Mouse (Mus musculus): ENCODE data around the gene Ap3b1. TPM values are rescaled to one million over a fixed set of nuclear protein-coding genes. Genes with fewer than 3 reads are reported as not detected.
A peak's percentile ranks its signal among the peaks of the same experiment; 100 is the strongest.

Ap3b1 gene
- polyA plus RNA-seq, 1 experiment, result 23.0 TPM

DNA sequence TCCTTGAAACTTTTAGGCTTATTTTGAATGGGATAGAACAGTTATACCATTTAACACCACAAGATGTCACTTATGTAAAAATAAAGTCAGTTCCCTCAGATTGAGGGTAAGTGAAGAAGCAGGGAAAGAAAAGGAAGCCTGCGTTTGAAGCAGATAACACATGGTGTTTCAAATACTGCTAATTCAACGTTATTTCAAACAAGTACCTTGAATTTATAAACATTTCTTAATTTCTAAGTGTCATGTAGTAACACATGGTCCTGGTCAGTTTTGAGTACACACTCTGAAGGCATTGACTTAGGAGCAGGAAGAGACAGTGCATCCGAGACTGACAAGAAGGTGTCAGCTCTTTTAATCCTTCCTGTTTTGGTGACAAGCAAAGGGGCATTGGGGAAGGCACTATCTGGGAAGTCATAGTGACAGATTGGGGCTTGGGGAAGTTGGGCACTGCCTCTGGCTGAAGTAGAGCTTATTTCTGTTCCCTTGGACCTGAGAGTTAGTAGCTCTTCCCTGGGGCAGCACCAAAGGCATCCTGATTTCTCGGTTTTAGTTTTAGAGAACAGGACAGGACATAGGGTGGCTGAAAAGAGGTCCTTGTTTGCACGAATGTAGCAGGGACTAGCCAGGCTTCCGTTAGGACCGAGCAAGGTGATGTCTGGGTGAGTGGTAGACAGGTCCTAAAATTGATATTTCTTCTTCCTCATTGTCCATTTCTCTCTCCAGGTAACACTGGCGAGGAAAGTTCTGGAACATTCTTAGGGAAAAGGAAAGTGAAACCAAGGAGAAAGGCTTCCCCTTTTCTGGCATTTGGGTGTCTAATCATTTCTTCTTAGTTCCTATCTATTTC lies 23.3 kb downstream of the Ap3b1 start:
- Histone ChIP-seq H3K27ac (ENCODE audit: control insufficient read depth, insufficient read depth, low read depth, low read length, poor library complexity) (peak overlapping the region; percentile 60; the same call in 1 of the 2 replicates), H3K4me3 (replicated peaks; ENCODE audit: control insufficient read depth, low read depth, low read length) (peak overlapping the region; percentile 79), H3K4me1 (ENCODE audit: control insufficient read depth, insufficient read depth, low read length) (no peaks in the 10 kb centered on the region; the same call in 1 of the 2 replicates)
- no peak for TF ChIP-seq CTCF (IDR thresholded peaks at IDR 0.05; ENCODE audit: control insufficient read depth, insufficient read depth, low read length)
- TF ChIP-seq POLR2A (IDR thresholded peaks at IDR 0.05; ENCODE audit: borderline replicate concordance, control insufficient read depth, low read depth, low read length), result no peak
- WGBS, result 14% methylated on average over 8 of the region's 8 CpGs

GRCm38 (mm10) chr13:94384931-94385570 lies 26.3 kb downstream of the Ap3b1 start:
- Histone ChIP-seq H3K4me1 (ENCODE audit: control insufficient read depth, insufficient read depth, low read length) (no peaks in the 10 kb centered on the region; the same call in 1 of the 2 replicates), H3K27ac (ENCODE audit: control insufficient read depth, insufficient read depth, low read depth, low read length, poor library complexity) (no peak overlapping the region), H3K4me3 (replicated peaks; ENCODE audit: control insufficient read depth, low read depth, low read length) (no peak overlapping the region)
- WGBS, result 90% methylated on average over 3 of the region's 3 CpGs
- TF ChIP-seq CTCF (IDR thresholded peaks at IDR 0.05; ENCODE audit: control insufficient read depth, insufficient read depth, low read length) (no peak), POLR2A (IDR thresholded peaks at IDR 0.05; ENCODE audit: borderline replicate concordance, control insufficient read depth, low read depth, low read length) (no peak)

- H3K4me1 ChIP-seq (ENCODE audit: control insufficient read depth, insufficient read depth, low read length), result no peaks in the 10 kb centered on the region; the same call in 1 of the 2 replicates
- no peak overlapping the region for H3K27ac ChIP-seq (ENCODE audit: control insufficient read depth, insufficient read depth, low read depth, low read length, poor library complexity)
- H3K4me3 ChIP-seq (replicated peaks; ENCODE audit: control insufficient read depth, low read depth, low read length), result no peak overlapping the region
- TF ChIP-seq CTCF (IDR thresholded peaks at IDR 0.05; ENCODE audit: control insufficient read depth, insufficient read depth, low read length), result no peak
- no peak for TF ChIP-seq POLR2A (IDR thresholded peaks at IDR 0.05; ENCODE audit: borderline replicate concordance, control insufficient read depth, low read depth, low read length)
- WGBS, result 34% methylated on average over 3 of the region's 3 CpGs
These were observed 29.8 kb downstream of the Ap3b1 start for GRCm38 (mm10) chr13:94388566-94388965.

- 93% methylated on average over 2 of the region's 2 CpGs for WGBS
- no peak for TF ChIP-seq CTCF (IDR thresholded peaks at IDR 0.05; ENCODE audit: control insufficient read depth, insufficient read depth, low read length)
- no peak for TF ChIP-seq POLR2A (IDR thresholded peaks at IDR 0.05; ENCODE audit: borderline replicate concordance, control insufficient read depth, low read depth, low read length)
- no peaks in the 10 kb centered on the region; the same call in 1 of the 2 replicates for H3K4me1 ChIP-seq (ENCODE audit: control insufficient read depth, insufficient read depth, low read length)
- H3K27ac ChIP-seq (ENCODE audit: control insufficient read depth, insufficient read depth, low read depth, low read length, poor library complexity), result no peak overlapping the region
- no peak overlapping the region for H3K4me3 ChIP-seq (replicated peaks; ENCODE audit: control insufficient read depth, low read depth, low read length)
These were observed 30.8 kb downstream of the Ap3b1 start for GRCm38 (mm10) chr13:94389541-94389940.

GRCm38 (mm10) chr13:94392282-94392681 lies 33.5 kb downstream of the Ap3b1 start:
- WGBS, result 78% methylated on average over 5 of the region's 5 CpGs
- no peak overlapping the region for H3K4me3 ChIP-seq (replicated peaks; ENCODE audit: control insufficient read depth, low read depth, low read length)
- H3K27ac ChIP-seq (ENCODE audit: control insufficient read depth, insufficient read depth, low read depth, low read length, poor library complexity), result no peak overlapping the region
- H3K4me1 ChIP-seq (ENCODE audit: control insufficient read depth, insufficient read depth, low read length), result no peaks in the 10 kb centered on the region
- TF ChIP-seq POLR2A (IDR thresholded peaks at IDR 0.05; ENCODE audit: borderline replicate concordance, control insufficient read depth, low read depth, low read length), result no peak
- TF ChIP-seq CTCF (IDR thresholded peaks at IDR 0.05; ENCODE audit: control insufficient read depth, insufficient read depth, low read length), result no peak

DNA sequence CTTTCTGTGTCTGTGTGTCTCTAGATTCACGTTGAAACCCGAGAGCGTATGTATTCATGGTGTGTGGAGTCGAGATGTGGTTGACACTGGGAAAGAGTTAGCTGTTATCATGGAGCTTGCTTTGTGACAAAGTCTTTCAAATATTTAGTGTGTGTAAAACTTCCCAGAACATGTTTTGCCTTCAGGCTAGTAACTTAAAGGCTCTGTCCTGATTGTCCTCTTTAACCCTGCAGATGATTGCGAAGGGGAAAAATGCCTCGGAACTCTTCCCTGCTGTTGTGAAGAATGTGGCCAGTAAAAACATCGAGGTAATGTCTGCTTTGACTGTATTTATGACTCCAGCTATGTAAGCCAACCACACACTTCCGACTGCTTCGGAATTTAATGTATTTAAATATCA lies 35.7 kb downstream of the Ap3b1 start:
- no peak overlapping the region for H3K27ac ChIP-seq (ENCODE audit: control insufficient read depth, insufficient read depth, low read depth, low read length, poor library complexity)
- WGBS, result 85% methylated on average over 9 of the region's 9 CpGs
- H3K4me1 ChIP-seq (ENCODE audit: control insufficient read depth, insufficient read depth, low read length), result no peaks in the 10 kb centered on the region
- no peak overlapping the region for H3K4me3 ChIP-seq (replicated peaks; ENCODE audit: control insufficient read depth, low read depth, low read length)
- TF ChIP-seq CTCF (IDR thresholded peaks at IDR 0.05; ENCODE audit: control insufficient read depth, insufficient read depth, low read length), result no peak
- TF ChIP-seq POLR2A (IDR thresholded peaks at IDR 0.05; ENCODE audit: borderline replicate concordance, control insufficient read depth, low read depth, low read length), result no peak

- H3K4me1 ChIP-seq (ENCODE audit: control insufficient read depth, insufficient read depth, low read length), result peaks cover 1% of the 10 kb centered on the region; the same call in 1 of the 2 replicates
- TF ChIP-seq POLR2A (IDR thresholded peaks at IDR 0.05; ENCODE audit: borderline replicate concordance, control insufficient read depth, low read depth, low read length) (no peak), CTCF (IDR thresholded peaks at IDR 0.05; ENCODE audit: control insufficient read depth, insufficient read depth, low read length) (no peak)
- no peak overlapping the region for H3K27ac ChIP-seq (ENCODE audit: control insufficient read depth, insufficient read depth, low read depth, low read length, poor library complexity)
- WGBS, result 86% methylated on average over 8 of the region's 8 CpGs
- H3K4me3 ChIP-seq (replicated peaks; ENCODE audit: control insufficient read depth, low read depth, low read length), result no peak overlapping the region
These were observed 37.0 kb downstream of the Ap3b1 start for GRCm38 (mm10) chr13:94395763-94396162.

DNA sequence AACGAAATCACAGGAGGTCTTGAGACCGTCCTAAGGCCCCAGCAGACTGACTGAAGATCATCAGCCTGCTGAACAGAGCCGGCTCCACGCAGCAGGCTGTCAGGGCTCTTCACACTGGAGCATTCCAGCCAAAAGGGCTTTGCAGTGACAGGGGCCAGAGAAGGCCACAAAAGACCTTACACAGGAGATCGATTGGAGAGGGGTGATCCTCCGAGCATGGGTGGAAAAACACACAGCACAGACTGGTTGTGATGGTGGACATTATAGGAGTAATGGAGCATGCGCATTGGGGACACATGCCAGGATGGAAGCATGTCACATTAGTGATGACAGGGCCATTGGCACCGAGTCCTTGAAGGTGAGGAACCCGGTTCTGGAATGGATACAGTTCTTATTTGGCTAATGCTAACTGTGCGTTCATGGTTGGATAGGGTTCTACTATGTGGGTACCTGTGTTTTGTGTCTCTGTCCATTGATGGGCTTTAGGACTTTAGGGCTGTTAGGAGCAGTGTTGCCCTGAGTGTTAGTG lies 37.7 kb downstream of the Ap3b1 start:
- Histone ChIP-seq H3K27ac (ENCODE audit: control insufficient read depth, insufficient read depth, low read depth, low read length, poor library complexity) (no peak overlapping the region), H3K4me3 (replicated peaks; ENCODE audit: control insufficient read depth, low read depth, low read length) (no peak overlapping the region), H3K4me1 (ENCODE audit: control insufficient read depth, insufficient read depth, low read length) (peaks cover 1% of the 10 kb centered on the region; the same call in 1 of the 2 replicates)
- TF ChIP-seq CTCF (IDR thresholded peaks at IDR 0.05; ENCODE audit: control insufficient read depth, insufficient read depth, low read length), result no peak
- TF ChIP-seq POLR2A (IDR thresholded peaks at IDR 0.05; ENCODE audit: borderline replicate concordance, control insufficient read depth, low read depth, low read length), result no peak
- 84% methylated on average over 10 of the region's 10 CpGs for WGBS

Measured in bone marrow, adult 2 months (tissue).